Mouse (Mus musculus) kidney, adult 11 months (tissue): Measurements from ENCODE around the gene Ube3a.
A peak's percentile ranks its signal among the peaks of the same experiment; 100 is the strongest.

Experiments
- DNase-seq: peaks from one replicate; pipeline ENCODE4 v3.0.0; 2022

The Ube3a gene

DNA sequence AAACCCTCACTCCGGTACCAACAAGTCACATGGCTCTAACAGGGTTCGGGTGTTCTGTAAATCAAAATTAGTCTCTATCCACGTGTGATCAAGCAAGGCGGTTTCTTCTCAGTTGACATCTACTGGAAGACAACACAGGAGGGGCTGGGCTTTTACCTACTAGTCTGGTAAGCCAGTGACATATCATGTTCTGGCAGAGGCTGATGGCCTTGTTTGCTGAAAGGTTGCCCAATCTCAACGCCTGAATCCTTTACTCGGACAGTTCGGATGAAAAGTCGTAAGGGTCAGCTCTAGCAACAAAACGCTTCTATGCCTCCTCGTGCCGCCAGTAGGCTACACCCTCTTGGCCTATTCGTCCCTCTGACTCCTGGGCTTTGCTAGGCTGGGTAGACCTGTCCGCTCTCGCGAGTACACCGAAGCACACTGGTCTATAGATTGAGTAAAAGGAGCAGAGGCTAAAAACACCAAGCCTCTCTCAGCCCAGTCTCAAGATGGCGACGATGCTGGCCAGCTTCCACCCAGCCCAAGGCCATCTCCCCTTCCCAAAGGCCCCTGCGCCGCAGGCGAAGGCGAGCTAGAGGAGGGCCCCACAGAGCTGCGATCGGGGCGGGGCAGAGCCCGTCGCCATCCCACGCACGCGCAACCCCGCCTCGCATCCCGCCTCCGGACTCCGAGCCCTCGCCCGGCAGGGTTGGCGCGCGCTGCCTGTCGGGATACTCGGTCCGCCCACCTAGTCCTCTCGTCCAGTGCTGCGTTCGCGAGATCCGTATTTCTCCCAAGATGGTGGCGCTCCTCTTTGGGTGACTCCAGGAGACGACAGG is at the start of gene Ube3a:
Gene Ube3a, plus strand, starts transcription at position 706 of the 821 bp plus-strand sequence.
- DNase-seq, result peak; percentile 97

DNA sequence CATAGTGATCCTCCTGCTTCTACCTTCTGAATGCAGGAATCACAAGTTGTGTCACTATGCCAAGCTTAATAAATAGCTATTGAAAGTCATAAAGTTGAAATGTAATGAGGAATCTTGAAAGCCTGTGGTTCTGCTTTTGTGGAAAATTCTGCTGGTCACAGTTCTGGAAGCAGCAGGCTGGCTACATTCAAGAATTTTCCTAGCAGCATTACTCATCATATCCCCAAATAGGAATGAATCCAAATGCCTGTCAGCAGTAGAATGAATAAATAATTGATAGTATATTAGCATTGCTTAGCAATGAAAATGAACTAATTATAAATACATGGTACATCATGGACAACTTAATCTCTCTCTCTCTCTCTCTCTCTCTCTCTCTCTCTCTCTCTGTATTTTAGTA is 35.7 kb upstream of the Ube3a start:
- no peak for DNase-seq

DNA sequence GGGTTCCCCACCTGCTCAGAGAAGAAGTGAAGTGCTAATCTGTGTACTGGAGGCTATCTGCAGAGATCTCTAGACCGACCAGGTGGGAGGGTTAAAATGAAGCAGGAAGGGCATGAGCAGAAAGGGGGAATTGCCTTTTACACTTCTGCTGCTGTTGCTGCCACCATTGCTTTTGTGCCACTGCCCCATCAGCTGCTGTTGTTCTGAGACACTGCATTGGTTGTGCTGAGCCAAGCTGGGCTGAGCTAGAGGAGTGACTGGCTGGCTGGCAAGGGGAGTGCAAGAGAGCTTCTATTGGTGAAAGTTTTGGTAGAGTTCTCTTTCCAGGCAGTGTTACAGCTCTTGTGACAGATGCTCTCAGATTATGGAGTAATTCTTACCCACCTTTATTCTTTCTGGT is 13.6 kb upstream of the Ube3a start:
- DNase-seq, result no peak

DNA sequence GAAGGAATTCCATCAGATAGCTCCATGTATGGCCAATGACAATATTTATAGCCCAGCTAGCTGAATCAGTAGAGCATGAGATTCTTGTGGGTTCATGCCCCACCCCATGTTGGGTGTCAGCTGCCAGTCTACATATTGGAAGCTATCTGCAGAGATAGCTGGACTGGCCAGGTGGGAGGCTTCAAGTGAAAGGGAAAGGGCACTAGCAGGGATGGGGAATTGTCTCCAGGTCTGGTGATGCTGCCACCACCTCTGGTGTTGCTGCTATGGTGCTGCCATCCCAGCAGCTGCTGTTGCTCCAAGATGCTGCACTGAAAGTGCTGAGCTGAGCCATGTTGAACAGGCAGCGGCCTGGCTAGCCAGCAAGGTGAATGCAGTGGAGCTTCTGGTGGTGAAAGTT is 7.3 kb upstream of the Ube3a start:
- DNase-seq, result no peak

DNA sequence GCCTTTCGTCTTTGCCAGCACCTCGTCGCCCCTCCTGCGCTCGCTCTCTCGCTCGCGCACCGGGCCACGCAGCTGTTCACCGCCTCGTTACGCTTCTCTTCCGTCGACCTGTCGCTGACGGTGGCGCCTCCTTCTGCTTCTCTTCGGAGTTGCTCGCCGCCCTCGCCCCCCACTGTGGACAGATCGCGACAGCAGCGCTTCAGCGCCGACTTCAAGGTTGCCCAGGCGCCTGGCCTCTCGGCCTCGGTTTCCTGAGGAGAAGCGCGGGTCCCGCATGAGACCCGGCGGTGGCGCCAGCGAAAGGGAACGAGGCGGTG is 274 bp downstream of the Ube3a start:
- no peak for DNase-seq

DNA sequence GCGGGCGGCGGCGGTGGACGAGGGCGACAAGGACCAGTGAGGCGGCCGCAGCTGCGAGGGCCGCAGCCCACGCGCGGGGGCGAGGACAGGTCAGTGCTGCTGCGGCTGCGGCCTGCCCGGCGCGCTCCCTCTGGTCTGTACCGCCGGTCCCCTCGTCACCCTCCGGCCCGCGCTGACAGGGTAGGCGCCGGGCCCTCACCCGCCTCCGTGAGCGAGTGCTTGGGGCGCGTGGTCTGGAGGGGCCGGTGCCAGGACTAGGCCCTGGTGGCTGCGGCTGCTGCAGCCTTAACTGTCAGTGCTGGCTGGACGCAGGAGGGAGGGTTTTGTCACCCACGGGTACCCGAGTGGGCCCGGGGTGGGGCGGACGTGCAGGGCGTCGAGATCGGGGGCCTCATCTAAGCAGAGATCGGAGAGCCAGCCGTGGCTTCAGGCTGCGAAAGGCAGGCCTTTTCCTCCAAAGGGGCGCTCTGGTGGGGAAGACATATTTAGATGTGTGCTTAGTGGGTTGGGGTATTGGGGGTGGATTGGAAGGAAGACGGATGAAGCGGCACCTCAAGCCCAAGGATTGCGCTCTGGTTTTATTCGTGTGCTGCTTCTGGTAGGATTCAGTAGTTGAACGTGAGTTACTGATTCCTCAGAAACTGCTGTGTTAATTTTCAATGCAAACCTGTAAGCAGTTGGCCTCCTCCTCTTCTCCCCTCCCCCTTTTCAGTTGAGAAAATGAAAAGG is 797 bp downstream of the Ube3a start:
- no peak for DNase-seq

DNA sequence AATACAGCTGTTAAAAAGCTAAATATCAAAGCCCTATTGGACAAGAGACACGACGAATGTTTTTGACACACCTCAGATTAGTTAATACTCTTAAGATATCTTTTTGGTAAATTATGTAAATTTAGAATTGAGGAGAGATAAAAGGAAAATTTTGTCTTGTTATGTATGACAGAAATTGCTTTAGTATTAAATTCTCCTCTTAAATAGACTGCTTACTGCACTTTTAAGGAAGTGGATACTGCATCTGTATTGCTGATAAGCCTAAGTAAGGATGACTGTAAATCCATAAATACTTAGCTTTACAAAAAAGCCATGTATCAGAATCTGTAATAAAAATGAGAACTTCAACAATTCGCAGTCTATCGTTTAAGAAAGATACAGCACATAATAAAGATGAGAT is 1.8 kb downstream of the Ube3a start:
- no peak for DNase-seq

DNA sequence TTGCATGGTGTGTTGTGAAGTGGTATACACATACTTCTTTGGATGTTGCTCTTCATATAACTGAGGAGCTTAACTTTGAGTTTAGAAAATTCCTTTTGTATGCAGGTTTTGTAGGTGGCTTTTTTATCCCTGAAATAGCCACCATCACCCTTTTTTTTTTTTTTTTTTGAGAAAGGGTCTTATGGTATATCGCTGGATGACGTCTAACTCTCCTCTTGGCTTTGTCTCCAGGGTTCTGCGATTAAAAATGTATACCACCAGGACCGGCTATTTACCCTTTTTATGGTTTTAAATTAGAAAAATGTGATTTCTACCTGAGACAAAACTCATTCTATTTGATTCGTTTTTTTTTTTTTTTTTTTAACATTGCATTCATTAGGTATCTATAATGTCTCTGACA is 2.2 kb downstream of the Ube3a start:
- no peak for DNase-seq

DNA sequence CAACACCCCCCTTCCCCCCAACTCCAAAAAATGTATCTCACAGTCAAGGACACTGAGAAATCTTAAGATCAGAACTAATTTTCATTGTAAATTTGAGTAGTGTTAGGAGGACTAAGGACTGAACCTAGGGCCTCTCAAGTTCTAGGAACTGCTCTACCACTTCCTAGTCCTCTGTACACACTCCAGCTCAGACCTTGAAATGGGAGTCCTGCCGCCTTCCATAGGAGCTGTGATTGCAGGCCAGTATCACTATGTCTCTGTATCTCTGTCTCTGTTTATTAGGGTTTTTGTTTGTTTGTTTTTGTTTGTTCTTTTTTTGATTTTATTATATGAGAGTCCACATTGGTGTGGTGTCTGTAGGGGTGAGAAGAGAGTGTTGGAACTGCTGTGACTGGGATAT is 3.4 kb downstream of the Ube3a start:
- no peak for DNase-seq

DNA sequence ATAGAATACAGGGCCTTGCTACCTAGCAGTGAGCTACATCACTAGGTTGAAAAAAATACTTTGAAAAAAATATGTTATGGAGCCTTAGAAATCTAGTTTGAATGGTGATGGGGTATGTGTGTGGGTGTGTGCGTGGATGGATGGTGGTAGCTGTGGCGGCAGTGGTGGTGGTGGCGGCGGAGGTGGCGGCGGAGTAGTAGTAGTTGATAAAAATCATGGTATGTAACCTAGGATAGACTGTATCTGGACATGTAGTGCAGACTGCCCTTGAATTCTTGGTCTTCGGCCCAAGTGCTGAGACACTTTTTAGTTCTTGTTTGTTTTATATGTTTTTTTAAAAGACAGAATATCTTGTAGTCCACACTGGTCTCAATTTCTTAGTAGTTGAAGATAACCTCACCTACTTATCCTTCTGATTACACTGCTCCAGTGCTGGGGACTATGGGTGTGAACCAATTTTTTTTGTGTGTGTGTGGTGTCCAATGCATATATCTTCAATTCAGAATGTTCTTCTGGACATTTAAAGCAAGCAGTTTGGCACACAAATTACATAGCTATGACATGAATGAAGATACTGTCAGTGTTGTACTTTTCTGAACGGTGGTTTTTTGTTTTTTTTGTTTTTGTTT is 6.3 kb downstream of the Ube3a start:
- no peak for DNase-seq

DNA sequence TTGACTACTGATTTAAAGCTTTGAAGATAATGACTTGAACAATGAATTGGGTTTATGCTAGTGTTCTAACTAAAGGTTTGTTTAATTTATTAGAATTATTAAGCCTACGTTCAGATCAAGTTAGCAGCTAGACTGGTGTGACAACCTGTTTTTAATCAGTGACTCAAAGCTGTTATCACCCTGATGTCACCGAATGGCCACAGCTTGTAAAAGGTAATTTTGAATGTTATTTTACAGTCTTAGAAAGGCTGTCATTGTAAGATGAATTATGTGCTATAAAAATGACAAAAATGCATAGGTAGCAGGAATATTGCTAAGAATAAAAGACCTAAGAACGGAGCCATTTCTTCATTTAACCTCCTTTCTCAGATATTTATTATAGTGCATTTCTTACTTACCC is 14.7 kb downstream of the Ube3a start:
- no peak for DNase-seq

DNA sequence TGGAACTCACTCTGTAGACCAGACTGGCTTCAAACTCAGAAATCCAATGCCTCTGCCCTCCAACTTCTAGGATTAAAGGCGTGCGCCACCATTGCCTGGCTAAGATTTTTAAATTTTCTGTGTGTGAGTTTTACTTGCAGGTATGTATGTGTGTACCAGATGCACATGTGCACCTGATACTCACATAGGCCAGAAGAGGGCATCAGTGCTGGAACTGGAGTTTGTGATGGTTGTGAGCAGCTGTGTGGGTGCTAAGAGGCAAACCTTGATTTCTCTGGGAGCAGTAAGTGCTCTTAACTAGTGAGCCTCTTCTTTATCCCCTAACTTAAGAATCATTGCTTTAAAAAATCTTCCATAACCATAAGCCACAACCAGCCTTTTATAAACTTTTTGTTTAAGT is 17.0 kb downstream of the Ube3a start:
- no peak for DNase-seq

DNA sequence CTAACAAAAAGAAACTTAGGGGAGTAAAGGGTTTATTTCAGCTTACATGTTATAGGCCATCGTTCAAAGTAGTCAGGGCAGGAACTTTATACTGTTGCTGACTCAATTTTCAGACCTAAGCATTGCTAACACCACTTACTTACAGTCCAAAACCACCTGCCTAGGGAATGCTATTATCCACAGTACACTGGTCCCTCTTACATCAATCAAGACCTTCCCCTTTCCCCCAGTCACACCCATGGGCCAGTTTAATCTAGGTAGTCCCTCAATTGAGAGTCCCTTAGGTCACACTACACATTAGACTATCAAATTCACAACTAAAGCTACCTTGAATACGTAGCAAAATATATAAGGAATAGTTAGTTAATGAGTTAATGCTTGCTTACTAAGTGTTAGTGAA is 24.8 kb downstream of the Ube3a start:
- no peak for DNase-seq

DNA sequence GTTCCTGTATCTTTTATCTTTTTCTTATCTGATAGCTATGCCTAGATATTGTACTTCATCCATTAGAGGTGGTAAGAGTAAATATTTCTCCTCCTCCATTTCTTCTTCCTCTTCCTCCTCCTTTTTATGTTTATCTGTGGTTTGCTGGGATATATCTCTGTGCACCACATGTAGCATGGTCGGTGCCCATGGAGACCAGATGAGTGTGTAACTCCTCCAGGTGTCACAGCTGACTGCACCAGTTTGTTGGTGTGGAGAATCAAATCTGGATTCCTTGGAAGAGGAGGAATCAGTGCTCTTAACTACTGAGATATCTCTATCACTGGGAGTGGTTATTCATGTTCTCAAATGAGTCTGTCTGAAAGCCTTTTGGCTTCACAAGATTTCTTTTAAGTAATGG is 37.0 kb downstream of the Ube3a start:
- DNase-seq, result no peak

DNA sequence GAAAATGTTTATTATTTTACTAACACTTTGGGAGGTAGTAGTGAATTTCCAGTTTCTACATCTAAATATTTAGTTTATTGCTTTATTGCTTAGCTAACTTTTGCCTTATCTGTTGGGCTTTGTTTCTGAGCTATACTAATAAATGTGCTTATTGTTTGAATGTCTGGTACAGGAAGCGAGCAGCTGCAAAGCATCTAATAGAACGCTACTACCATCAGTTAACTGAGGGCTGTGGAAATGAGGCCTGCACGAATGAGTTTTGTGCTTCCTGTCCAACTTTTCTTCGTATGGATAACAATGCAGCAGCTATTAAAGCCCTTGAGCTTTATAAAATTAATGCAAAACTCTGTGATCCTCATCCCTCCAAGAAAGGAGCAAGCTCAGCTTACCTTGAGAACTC is 43.2 kb downstream of the Ube3a start:
- DNase-seq, result no peak

DNA sequence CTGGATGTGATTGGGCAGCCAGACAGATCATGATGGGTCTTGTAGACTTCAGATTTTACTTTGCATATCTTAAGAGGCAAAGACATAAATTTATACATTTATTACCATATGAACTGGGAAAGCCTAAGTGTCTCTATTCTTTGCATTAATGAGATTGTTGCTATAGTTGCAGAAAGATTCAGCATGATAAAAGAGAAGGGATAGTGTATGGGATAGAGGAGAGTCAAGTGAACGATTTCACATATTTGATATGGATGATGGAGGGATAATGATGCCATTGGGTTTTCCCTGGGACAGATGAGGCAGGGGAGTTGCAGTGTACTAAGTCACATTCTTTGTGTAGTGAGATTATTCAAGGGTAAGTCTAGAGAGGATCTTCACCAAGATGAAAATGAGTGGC is 84.0 kb downstream of the Ube3a start:
- no peak for DNase-seq

DNA sequence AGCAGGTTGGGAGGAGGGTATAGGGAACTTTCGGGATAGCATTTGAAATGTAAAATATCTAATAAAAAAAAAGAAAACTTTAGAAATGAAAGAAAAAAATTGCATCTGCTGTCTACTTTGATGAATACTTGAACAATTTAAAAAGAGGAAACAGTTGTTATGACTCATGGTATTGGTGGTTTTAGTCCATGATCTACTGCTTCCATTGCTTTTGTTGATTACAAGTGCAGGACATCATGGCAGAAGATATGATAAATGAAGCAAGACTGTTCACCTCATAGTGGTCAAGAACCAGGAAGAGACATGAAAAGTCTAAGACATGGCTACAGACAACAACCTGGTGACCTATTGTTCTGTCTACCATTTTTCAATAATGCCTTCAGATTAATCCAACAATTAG is 94.2 kb downstream of the Ube3a start:
- no peak for DNase-seq
